Mouse (Mus musculus): ENCODE data around the gene Nfix. TPM values are rescaled to one million over a fixed set of nuclear protein-coding genes. Genes with fewer than 3 reads are reported as not detected.

Gene Nfix
- total and polyA plus RNA-seq, 2 experiments from 2014 or later, result 53.7 to 62.5 TPM

DNA sequence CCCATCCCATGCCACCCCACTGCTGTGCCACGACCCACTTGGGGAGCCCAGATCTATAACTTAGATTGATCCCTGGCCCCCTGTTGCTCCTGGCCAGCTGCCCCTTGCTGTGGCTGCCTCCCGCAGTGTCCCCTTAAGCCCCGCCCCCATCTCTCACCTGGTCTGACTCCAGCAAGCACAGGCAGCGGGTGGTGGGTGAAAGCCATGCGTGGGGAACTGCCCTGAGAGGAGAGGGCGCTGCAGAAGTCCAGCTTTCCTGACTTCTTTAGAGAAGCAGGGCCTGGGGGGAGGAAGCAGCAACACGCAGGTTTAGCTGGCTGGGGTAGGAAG lies 76.6 kb downstream of the Nfix start:
- Histone ChIP-seq H3K9me3 (ENCODE audit: low read length) (no peaks in the 10 kb centered on the region), H3K27me3 (ENCODE audit: insufficient read depth, low read length) (no peaks in the 10 kb centered on the region), H3K27ac (ENCODE audit: low read depth, low read length) (peak overlapping the region; percentile 47), H3K4me1 (ENCODE audit: insufficient read depth, low read length) (peaks cover 13% of the 10 kb centered on the region), H3K4me3 (ENCODE audit: low read depth, low read length) (no peak overlapping the region), H3K36me3 (ENCODE audit: insufficient read depth, low read length) (no peaks in the 10 kb centered on the region), H3K4me2 (ENCODE audit: low read depth, low read length, poor library complexity, severe bottlenecking) (no peak overlapping the region), H3K9ac (replicated peaks; ENCODE audit: low read length, poor library complexity, severe bottlenecking) (peak overlapping the region; percentile 33; the same call in 1 of the 2 replicates)
- ATAC-seq (ENCODE audit: low FRiP score), result no peak
- WGBS, result 26% methylated on average over 7 of the region's 7 CpGs
- no peak for TF ChIP-seq CTCF (IDR thresholded peaks at IDR 0.05)
- DNase-seq (ENCODE audit: low spot score), result no peak

DNA sequence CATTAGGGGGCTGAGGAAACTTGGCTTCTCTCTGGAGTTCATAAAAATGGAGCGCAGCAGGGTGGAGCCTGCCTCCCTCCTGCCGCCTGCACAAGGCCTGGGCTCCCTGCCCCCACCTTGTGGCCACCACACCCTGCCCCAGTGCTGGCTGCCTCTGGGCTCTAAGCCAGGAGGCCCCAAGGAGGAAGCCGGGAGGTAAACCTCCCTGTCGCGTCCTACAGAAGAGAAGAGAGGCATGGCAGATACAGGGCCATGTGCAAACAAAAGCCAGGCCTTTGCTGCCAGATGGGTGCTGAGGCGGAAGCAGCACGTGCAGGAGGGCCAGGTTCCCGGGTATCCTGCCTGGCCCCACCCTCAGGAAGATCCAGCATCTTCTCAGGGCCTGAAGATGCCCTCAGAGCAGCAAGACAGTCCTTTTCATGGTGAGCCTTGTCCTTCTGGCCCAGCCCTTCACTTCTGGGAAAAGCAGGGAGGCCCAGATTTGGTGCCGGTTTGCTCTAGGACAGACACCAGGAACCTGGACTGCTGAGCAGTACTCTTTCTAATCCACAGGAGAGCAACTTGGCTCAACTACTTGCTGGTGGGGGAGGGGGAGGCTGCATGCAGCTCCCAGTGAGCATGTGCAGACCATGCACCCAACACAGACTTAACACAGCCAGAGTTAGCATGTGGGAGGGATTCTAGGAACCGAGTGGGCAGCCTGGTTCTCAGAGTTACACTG lies 77.1 kb downstream of the Nfix start, which contains the start of gene G430095P16Rik:
TSS of gene G430095P16Rik (plus strand) at position 158 of the 721 bp plus-strand sequence.
- ATAC-seq (ENCODE audit: low FRiP score), result peak; percentile 31
- H3K27ac ChIP-seq (ENCODE audit: low read depth, low read length), result peak within 1 kb of the TSS; percentile 51
- peak; percentile 17; the same call in 1 of the 2 replicates for TF ChIP-seq CTCF (IDR thresholded peaks at IDR 0.05)
- H3K4me3 ChIP-seq (ENCODE audit: low read depth, low read length), result no peak within 1 kb of the TSS
- no peak for DNase-seq (ENCODE audit: low spot score)
- no peaks in the 10 kb centered on the region for H3K9me3 ChIP-seq (ENCODE audit: low read length)
- WGBS, result 24% methylated on average over 10 of the region's 10 CpGs
- peak within 1 kb of the TSS; percentile 33; the same call in 1 of the 2 replicates for H3K9ac ChIP-seq (replicated peaks; ENCODE audit: low read length, poor library complexity, severe bottlenecking)
- H3K27me3 ChIP-seq (ENCODE audit: insufficient read depth, low read length), result no peaks in the 10 kb centered on the region
- H3K4me1 ChIP-seq (ENCODE audit: insufficient read depth, low read length), result peaks cover 13% of the 10 kb centered on the region
- H3K36me3 ChIP-seq (ENCODE audit: insufficient read depth, low read length), result no peaks in the 10 kb centered on the region
- no peak within 1 kb of the TSS for H3K4me2 ChIP-seq (ENCODE audit: low read depth, low read length, poor library complexity, severe bottlenecking)

DNA sequence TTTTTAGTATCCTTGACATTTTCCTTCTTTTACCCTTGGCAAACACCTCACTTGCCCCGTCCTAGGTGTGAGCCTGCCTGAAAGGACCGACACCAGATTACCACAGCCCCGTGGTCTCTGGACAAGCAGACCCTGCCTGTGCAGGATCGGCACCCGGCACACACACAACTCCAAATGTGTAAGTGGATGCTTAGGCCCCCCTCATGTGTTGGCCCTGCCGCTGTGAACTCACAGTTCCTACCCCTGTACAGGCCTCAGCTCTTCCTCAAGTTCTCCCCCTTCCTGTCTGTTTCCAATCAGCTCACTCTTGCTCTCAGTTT lies 77.7 kb downstream of the Nfix start:
- Histone ChIP-seq H3K27me3 (ENCODE audit: insufficient read depth, low read length) (no peaks in the 10 kb centered on the region), H3K27ac (ENCODE audit: low read depth, low read length) (peak overlapping the region; percentile 51; the same call in 1 of the 2 replicates), H3K4me1 (ENCODE audit: insufficient read depth, low read length) (peaks cover 13% of the 10 kb centered on the region), H3K9me3 (ENCODE audit: low read length) (no peaks in the 10 kb centered on the region), H3K36me3 (ENCODE audit: insufficient read depth, low read length) (no peaks in the 10 kb centered on the region), H3K9ac (replicated peaks; ENCODE audit: low read length, poor library complexity, severe bottlenecking) (no peak overlapping the region), H3K4me3 (ENCODE audit: low read depth, low read length) (no peak overlapping the region), H3K4me2 (ENCODE audit: low read depth, low read length, poor library complexity, severe bottlenecking) (no peak overlapping the region)
- no peak for ATAC-seq (ENCODE audit: low FRiP score)
- no peak for TF ChIP-seq CTCF (IDR thresholded peaks at IDR 0.05)
- no peak for DNase-seq (ENCODE audit: low spot score)
- WGBS, result 67% methylated on average over 6 of the region's 6 CpGs

DNA sequence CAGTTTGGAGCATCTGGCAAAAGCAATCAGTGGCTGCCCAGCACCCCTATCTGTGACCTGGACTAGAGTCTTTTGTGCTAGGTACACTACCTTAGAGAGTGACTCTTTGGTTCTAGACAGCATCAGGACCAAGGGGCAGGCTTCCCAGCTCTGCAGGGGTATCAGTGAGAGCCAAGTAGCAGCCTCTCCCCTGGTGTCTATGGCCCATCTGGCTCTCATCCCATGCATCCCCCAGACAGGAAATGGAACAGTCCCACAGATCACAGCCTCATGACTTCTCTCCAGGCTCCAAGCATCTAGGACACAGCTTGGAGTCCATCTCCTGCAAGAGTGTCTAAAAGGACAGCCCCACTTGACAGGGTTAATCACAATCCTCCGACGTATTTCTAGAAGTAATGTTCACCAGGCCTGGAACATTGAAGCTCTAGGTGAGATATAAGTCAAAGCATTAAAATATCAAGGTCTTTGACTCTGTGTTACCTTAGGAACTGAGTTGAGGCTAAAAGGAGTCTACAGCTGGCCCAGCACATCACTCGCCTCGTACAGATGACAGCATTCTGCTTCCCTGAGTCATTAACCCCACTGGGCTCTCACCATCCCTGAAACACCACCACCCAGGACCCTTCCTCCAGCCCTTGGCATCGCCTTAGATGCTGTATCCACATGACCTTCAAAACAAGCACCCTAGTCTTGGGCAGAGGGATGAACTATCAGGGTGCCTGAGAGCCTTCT lies 81.0 kb downstream of the Nfix start:
- no peak for DNase-seq (ENCODE audit: low spot score)
- no peak overlapping the region for H3K4me3 ChIP-seq (ENCODE audit: low read depth, low read length)
- no peaks in the 10 kb centered on the region for H3K36me3 ChIP-seq (ENCODE audit: insufficient read depth, low read length)
- peaks cover 12% of the 10 kb centered on the region for H3K4me1 ChIP-seq (ENCODE audit: insufficient read depth, low read length)
- no peak overlapping the region for H3K9ac ChIP-seq (replicated peaks; ENCODE audit: low read length, poor library complexity, severe bottlenecking)
- no peak overlapping the region for H3K4me2 ChIP-seq (ENCODE audit: low read depth, low read length, poor library complexity, severe bottlenecking)
- 87% methylated on average over 5 of the region's 5 CpGs for WGBS
- TF ChIP-seq CTCF (IDR thresholded peaks at IDR 0.05), result no peak
- no peaks in the 10 kb centered on the region for H3K9me3 ChIP-seq (ENCODE audit: low read length)
- ATAC-seq (ENCODE audit: low FRiP score), result no peak
- H3K27ac ChIP-seq (ENCODE audit: low read depth, low read length), result no peak overlapping the region
- H3K27me3 ChIP-seq (ENCODE audit: insufficient read depth, low read length), result 0 out of 2 replicates have a peak, but pooled peaks cover 8% of the 10 kb centered on the region

DNA sequence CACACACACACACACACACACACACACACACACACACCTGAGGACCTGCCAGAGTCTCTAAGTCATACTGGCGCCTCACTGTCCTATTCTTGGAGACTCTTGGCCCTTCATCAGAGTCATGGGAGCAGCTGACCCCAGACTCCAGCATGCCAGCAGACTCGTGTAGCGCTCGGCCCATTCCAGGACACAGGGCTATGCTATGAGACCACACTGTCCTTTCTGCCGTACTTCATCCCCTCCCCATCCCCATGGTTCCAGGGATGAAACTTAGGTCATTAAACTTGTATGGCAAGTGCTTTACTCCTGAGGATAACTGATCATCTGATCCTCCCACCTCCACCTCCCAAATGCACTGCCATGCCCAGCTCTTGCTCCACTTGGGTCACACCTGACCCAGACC lies 81.7 kb downstream of the Nfix start:
- peaks cover 5% of the 10 kb centered on the region for H3K4me1 ChIP-seq (ENCODE audit: insufficient read depth, low read length)
- H3K4me3 ChIP-seq (ENCODE audit: low read depth, low read length), result no peak overlapping the region
- H3K4me2 ChIP-seq (ENCODE audit: low read depth, low read length, poor library complexity, severe bottlenecking), result no peak overlapping the region
- 82% methylated on average over 5 of the region's 5 CpGs for WGBS
- H3K36me3 ChIP-seq (ENCODE audit: insufficient read depth, low read length), result no peaks in the 10 kb centered on the region
- ATAC-seq (ENCODE audit: low FRiP score) (no peak), DNase-seq (ENCODE audit: low spot score) (no peak)
- H3K9me3 ChIP-seq (ENCODE audit: low read length), result no peaks in the 10 kb centered on the region
- no peak for TF ChIP-seq CTCF (IDR thresholded peaks at IDR 0.05)
- H3K27me3 ChIP-seq (ENCODE audit: insufficient read depth, low read length), result 0 out of 2 replicates have a peak, but pooled peaks cover 8% of the 10 kb centered on the region
- no peak overlapping the region for H3K27ac ChIP-seq (ENCODE audit: low read depth, low read length)
- no peak overlapping the region for H3K9ac ChIP-seq (replicated peaks; ENCODE audit: low read length, poor library complexity, severe bottlenecking)

DNA sequence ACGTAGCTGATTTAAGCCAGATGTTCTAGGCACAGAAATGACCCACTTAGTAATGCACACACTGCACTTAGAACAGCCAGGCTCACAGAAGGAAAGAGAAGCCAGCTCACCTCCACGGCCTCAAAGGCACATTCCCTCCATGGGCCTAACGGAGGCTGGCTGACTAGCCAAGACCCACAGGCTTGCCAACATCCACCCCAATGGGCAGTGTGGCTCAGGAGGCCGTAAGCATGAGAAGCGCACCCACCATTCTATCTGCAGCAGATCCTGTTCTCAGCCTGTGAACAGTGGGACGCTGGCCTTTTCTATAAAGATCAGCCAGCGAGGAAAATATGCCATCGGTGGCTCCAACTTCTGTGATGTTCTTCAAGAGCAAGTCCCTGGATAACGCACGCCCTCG lies 83.4 kb downstream of the Nfix start:
- Histone ChIP-seq H3K4me3 (ENCODE audit: low read depth, low read length) (no peak overlapping the region), H3K27me3 (ENCODE audit: insufficient read depth, low read length) (0 out of 2 replicates have a peak, but pooled peaks cover 8% of the 10 kb centered on the region), H3K36me3 (ENCODE audit: insufficient read depth, low read length) (no peaks in the 10 kb centered on the region), H3K4me1 (ENCODE audit: insufficient read depth, low read length) (no peaks in the 10 kb centered on the region), H3K9me3 (ENCODE audit: low read length) (no peaks in the 10 kb centered on the region), H3K9ac (replicated peaks; ENCODE audit: low read length, poor library complexity, severe bottlenecking) (no peak overlapping the region), H3K4me2 (ENCODE audit: low read depth, low read length, poor library complexity, severe bottlenecking) (no peak overlapping the region), H3K27ac (ENCODE audit: low read depth, low read length) (no peak overlapping the region)
- no peak for DNase-seq (ENCODE audit: low spot score)
- no peak for TF ChIP-seq CTCF (IDR thresholded peaks at IDR 0.05)
- WGBS, result 81% methylated on average over 11 of the region's 11 CpGs
- ATAC-seq (ENCODE audit: low FRiP score), result no peak
